Mouse (Mus musculus): ENCODE measurements around the gene Ddrgk1. TPM values are rescaled to one million over a fixed set of nuclear protein-coding genes. Genes with fewer than 3 reads are reported as not detected.

The Ddrgk1 gene
- total RNA-seq (2021), result 10 to 100 TPM; 81.3 to 87.0 TPM

DNA sequence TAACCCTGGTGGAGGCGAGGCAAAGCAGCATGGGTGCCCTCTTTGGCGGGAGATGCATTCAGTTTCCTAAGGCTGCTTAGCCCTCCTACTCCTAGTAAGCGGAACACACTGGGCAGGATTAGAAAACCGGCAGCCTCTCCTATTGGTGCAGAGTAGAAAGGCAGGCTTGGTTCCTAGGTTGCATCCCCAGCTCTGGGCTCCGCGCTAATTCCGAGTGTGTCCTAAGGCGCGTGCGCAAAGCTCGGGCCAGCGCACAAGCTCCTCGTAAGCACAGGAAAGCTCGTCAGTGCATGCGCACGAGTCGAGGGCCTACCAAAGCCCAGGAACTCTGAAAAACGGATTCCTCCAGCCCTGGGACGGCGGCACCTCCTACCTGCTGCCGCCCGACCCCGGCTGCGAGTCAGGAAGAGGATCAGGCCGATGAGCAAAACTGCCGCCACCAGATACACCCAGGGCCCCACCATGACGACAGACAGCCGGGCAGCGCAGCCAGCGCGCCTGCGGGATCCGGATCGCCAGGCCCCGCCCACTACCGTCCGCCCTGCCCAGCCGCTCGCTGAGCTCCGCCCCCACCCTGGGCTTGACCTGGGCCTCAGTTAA lies at the start of gene Ddrgk1:
Gene Ddrgk1 (minus strand): TSS at position 558 of the 600 bp plus-strand sequence.
- DNase-seq, result peak; percentile 92 to 97
- intact Hi-C loops (cut with DNase I), result loop anchor here (5.0 kb wide), 1 partner anchor 102 kb away; the partner anchor contains the start of gene Mrps26

DNA sequence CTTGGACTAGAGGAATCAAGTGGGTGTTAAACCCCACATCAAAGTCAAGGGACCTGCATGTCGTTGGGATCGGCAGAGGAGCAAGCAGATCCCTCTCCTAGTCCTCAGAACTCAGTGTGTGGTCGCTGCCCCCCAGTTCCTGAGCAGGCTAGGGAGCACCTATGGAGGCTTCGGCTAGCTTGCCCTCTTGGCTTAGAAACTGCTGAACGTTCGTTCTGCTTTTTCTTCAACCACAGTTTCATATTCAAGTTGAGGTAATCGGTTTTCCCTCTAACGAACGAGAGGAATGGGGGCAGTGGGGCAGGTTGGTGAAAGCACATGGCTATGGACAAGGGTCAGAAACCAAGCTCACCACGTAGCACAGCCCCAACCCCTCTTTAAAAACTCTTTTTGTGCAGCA lies 42.6 kb upstream of the Ddrgk1 start:
- no peak for DNase-seq

DNA sequence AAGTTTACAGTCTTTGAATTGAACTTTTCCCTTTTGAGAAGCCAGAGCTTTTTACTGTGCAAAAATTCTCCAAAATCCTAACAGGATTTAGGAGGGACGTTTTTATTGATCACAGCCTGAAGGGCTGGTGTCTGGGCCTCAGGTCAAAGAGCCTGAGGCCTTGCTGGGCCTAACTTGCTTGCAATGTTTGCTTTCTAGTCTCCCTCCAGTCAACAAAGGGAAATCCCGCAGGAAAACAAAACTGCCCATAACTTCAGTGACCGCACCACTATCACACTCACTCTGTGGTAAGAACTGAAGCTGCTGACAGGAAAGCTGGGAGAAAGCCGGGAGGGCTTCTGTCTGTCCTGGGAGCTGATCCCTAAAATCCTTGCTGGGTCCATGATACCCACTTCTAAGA lies 42.1 kb upstream of the Ddrgk1 start:
- DNase-seq, result no peak
- intact Hi-C loops (cut with DNase I), result no loop called here

More for the DNA sequence above, 42.6 kb upstream of the Ddrgk1 start:
- intact Hi-C loops (cut with DNase I), result no loop called here

GRCm38 (mm10) chr2:130705178-130705577 lies 40.7 kb upstream of the Ddrgk1 start:
- no peak for DNase-seq
- intact Hi-C loops (cut with DNase I), result no loop called here

- no peak for DNase-seq
- intact Hi-C loops (cut with DNase I), result no loop called here
Observed at GRCm38 (mm10) chr2:130704040-130705001, 39.9 kb upstream of the Ddrgk1 start.

DNA sequence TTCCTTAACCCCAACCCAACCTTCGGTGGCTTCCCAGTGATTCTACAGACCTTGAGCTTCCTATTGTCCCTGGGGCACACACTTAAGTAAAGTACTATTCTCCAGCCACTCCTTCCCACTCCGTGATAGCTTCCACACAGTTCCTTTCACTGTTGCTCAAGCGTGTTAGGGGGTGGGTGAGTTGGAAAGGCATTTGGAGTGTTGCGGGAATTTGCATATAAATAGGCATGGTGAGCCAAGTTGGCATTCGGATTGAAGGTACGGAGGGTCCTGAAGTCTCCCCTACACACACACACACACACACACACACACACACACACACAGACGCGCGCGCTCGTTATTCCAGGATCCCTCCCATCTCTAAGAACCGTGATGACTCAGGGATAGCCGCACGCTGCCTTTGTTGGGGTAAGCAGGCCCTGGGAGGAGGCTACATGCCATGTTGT lies 33.4 kb upstream of the Ddrgk1 start:
- DNase-seq, result no peak
- intact Hi-C loops (cut with DNase I), result no loop called here

- intact Hi-C loops (cut with DNase I), result no loop called here
- peak; percentile 52 for DNase-seq
Observed at GRCm38 (mm10) chr2:130697153-130697810, 32.8 kb upstream of the Ddrgk1 start, which contains the start of gene Slc4a11. Gene Slc4a11, minus strand, starts transcription at chr2:130697519.

DNA sequence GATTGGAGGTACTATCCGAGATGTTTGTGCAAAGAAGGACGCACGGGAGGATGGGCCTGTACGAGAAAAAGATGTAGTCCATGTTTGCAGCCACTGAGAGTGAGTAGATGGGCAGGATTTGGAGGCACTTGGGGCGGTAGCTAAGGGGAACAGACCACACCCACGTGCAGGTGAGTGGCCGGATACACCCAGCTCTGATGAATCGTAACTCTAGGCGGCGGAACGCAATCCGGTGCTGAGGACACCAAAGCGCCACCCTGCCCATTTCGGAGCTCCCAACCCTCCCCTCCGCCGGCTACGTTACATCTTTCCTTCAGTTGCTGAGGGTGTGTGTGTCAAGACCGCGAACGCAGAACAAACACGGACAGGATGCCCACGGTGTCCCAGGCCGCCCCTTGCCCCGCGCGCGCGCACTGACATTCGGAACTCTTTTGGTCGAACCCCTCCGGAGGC lies 32.3 kb upstream of the Ddrgk1 start:
- peak in 1 of 2 experiments; percentile 6 for DNase-seq
- intact Hi-C loops (cut with DNase I), result no loop called here

DNA sequence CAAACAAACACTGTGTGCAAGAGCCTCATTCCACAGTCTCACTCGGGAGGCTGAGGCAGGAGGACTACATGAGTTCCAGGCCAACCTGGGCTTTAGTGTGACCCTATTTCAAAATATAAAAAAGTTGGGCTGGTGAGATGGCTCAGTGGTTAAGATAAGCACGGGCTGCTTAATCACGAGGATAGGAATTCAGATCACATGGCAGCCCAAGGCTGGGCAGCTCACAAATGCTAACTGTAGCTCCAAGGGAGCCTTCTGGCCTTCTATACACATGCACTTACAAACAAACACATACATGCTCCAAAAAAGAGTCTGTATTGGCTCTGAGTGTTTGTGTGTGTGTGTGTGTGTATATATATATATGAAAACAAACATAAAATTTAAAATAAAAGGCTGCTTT lies 29.1 kb upstream of the Ddrgk1 start:
- DNase-seq, result no peak
- intact Hi-C loops (cut with DNase I), result no loop called here

DNA sequence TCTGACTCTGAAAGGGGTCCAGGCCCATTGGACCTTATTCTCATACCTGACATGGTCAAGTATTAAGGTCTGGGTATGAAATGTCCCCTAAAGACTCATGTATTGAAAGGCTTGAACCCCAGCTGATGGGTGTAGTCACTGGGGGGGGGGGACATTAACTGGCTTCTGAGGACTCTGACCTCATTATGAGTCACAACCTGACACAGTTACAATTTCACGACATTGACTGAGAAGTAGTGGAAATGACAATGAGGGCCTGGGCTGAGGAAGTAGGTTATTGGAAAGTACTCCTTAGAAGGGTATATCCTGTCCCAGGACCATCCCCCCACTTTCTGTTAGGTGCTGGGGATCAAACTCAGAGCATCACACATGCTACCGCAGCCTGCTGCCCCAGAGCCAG lies 24.6 kb upstream of the Ddrgk1 start:
- DNase-seq, result no peak
- intact Hi-C loops (cut with DNase I), result no loop called here

DNA sequence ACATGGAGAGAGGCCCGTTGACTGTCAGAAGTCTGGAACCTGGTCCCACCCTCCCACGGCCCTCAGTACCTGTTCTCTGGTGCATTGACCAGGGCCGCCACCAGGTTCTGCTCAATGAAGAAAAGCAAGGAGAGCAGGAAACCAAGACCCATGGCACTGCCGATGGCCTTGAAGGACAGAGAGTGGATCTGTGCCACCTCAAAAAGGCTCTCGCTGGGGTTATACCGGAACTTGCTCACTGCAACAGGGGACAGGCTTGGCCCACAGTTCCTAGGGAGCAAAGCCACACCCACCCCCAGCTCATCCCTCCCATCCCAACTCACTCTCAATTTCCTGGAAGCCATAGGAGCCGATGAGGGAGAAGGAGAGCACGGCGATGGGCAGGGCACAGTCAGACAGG lies 21.0 kb upstream of the Ddrgk1 start:
- no peak for DNase-seq

DNA sequence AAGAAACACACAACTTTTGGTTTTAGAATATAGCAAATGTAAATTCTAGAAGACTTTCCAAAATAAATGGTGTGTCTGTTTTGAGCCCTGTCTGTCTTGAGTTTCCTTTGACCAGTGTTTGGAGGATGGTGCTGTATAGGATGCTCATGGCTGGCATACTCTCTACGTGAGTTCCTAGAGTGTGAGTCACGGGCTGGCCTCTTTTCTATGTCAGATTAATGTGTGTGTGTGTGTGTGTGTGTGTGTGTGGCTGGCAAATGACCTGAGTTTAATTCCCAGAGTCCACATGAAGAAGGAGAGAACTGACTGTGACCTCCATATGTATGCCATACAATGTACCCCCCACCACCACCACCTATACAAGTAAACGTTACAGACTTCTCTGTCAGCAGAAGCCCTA lies 17.1 kb upstream of the Ddrgk1 start:
- intact Hi-C loops (cut with DNase I), result no loop called here
- no peak for DNase-seq

More for the DNA sequence above, 21.0 kb upstream of the Ddrgk1 start:
- intact Hi-C loops (cut with DNase I), result no loop called here

- DNase-seq, result no peak
- intact Hi-C loops (cut with DNase I), result no loop called here
Observed at GRCm38 (mm10) chr2:130679899-130680298, 15.4 kb upstream of the Ddrgk1 start.

DNA sequence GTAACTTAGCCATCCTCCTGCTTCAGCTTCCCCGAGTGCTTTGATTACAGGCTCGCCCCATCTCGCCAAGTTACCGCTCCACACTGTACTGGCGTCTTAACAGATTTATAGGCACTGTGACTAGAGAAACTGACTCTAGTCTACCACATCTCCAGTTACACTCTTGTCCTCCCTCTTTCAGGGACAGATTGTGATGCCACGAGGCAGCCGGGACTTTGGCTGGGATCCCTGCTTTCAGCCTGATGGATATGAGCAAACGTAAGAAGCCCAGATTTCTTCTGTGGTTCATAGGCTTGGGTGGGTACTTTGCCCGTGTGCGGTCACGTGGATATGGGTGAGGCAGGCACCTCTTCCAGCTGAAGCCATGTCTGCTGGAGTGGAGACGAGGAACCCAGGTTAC lies 14.7 kb upstream of the Ddrgk1 start:
- intact Hi-C loops (cut with DNase I), result no loop called here
- no peak for DNase-seq

GRCm38 (mm10) chr2:130677211-130677610 lies 12.8 kb upstream of the Ddrgk1 start:
- DNase-seq, result no peak
- intact Hi-C loops (cut with DNase I), result no loop called here

DNA sequence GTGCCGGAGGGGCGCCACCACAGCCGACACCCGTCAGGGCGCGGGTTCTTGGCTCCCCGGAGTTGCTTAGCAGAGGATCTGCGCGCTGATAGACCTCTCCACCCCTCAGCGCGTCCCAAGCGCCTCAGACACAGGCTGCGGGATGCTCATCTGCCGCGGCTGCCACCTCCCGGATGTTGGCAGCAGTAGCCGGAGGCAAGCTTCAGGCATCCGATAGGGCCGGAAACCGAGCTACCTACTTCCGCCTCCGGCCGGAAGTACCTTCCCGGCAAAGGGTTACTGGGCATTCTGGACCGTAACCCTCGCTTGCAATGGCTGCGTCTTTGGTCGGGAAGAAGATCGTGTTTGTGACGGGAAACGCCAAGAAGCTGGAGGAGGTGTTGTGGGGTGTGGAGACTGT lies 3.1 kb upstream of the Ddrgk1 start, which contains the start of gene Itpa:
Gene Itpa (plus strand): TSS at position 52 of the 400 bp plus-strand sequence.
- intact Hi-C loops (cut with DNase I), result no loop called here

DNA sequence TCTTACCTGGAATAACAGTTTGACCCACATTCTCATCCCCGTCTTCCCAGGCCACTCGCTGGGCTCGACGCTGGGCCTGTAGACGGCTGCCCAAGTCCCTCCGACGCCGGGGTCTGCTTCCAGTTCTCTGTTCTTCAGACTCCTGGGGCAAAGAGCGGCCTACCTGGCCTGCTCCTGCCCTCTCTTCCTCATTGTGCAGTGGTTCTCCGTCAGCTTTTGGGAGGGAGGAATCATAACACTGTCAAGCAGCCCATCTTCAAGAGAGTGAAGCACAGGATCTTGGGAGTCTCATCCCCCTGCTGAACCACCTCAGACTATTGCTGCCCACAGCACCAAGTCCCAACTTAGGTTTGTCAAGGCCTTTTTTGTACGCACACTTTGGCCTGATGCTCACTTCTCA lies 1.1 kb downstream of the Ddrgk1 start:
- intact Hi-C loops (cut with DNase I), result loop anchor here (5.0 kb wide), 1 partner anchor 101 kb away; the partner anchor contains the start of gene Mrps26
- DNase-seq, result no peak

More for the DNA sequence above, 3.1 kb upstream of the Ddrgk1 start, which contains the start of gene Itpa:
- DNase-seq, result peak; percentile 83

- no peak for DNase-seq
- intact Hi-C loops (cut with DNase I), result no loop called here
Observed at GRCm38 (mm10) chr2:130658530-130658929, 5.9 kb downstream of the Ddrgk1 start.

DNA sequence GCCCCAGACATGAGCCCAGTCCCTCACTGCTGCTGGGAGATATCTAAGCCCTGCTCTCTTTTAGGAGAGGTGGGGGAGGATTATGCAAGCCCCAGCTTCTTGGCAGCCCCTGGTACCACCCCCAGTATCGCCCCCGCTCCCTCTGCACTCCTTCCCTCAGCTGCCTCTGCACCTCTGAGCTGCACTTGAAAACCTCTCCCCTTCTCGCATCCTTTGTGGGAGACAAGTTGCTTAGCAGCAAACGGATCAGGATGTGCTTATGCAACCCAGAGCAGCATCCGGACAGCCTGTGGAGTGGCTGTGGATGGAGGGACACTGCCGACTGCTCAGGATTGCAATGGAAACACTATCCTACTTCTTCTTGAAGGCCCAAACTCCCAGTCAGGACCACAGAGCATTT lies 6.9 kb downstream of the Ddrgk1 start:
- intact Hi-C loops (cut with DNase I), result no loop called here
- DNase-seq, result no peak

DNA sequence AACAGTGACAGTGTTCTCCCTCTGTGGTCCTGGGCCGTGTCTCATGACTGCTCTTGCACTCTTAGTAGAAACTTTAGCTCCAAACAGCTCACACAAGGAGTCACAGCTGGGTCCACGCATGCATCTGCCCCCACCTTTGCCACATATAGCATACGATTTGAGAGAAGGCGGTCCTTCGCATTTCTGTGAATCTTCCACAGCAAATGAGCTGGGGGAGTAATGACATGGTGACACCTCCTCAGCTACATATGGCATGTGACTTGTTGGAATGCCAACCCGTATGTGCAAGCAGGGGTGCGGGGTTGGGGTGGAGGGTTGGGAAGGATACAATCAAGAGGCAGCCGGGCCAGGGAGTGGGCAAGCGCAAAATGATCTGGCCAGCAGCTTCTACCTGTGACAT lies 7.9 kb downstream of the Ddrgk1 start:
- DNase-seq, result no peak
- intact Hi-C loops (cut with DNase I), result no loop called here
